Mouse (Mus musculus) G1E (cell line): Measurements from ENCODE around the gene Fcrls.

Experiments used
- CTCF ChIP-seq: IDR thresholded peaks from 2 replicates; pipeline ENCODE4 v1.5.1; 2012; ENCODE audit warnings: low read depth, low read length, inconsistent platforms, mixed read lengths
- GATA2 ChIP-seq: IDR thresholded peaks from 2 replicates; pipeline ENCODE4 v1.6.1; 2012; ENCODE audit warnings: low read depth, low read length, inconsistent platforms, borderline replicate concordance
- POLR2AphosphoS5 ChIP-seq: IDR thresholded peaks from 2 replicates; pipeline ENCODE4 v1.6.1; 2012; ENCODE audit warnings: low read depth, low read length, inconsistent platforms; ENCODE audit not compliant: insufficient replicate concordance
- TAL1 ChIP-seq: conservative IDR thresholded peaks from 2 replicates; pipeline ENCODE4 v1.6.1; 2012; ENCODE audit warnings: low read depth, low read length, inconsistent platforms, mixed read lengths

DNA sequence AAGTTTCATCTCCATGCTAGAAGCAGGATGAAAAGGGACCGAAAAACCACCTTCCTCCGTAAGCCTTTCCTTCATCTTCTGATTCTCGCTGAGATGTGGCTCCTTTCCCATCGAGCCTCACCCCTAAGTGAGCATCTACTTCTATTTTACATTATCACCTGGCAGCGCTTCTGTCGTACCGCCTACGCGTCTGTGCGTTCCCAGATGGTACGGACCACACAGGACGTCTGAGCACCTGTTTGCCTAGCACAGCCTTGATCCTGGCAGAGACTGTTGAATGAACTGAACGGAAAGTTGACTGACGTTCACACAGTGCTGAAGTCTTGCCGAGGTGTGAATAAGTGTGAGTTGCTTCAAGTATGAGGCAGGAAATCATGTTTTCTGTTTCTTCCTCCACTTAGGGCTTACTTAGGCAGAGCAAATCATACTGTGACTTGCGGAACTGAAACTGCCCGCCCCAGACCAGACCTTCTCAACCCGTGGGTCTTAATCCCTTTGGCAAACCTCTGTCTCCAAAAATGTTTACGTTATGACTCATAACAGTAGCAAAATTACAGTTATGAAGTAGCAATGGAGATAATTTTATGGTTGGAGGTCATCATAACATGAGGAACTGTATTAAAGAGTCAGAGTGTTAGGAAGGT is 49.2 kb downstream of the Fcrls start:
- TF ChIP-seq TAL1, result no peak
- TF ChIP-seq CTCF, result no peak
- no peak for TF ChIP-seq GATA2
- no peak for TF ChIP-seq POLR2AphosphoS5
